Mouse (Mus musculus) E14TG2a.4 (cell line): Measurements from ENCODE around the gene Rnf207.

Source experiments
- H3K27me3 ChIP-seq: 2 replicates; pipeline ENCODE4 v1.6.1; 2014; ENCODE audit warnings: low read length, control low read depth; ENCODE audit not compliant: insufficient read depth
- H3K36me3 ChIP-seq: 2 replicates; pipeline ENCODE4 v1.6.1; 2014; ENCODE audit warnings: low read length, control low read depth; ENCODE audit not compliant: insufficient read depth
- H3K4me1 ChIP-seq: replicated peaks from 2 replicates; pipeline ENCODE4 v1.6.1; 2014; ENCODE audit warnings: low read depth, low read length, control low read depth
- H3K4me3 ChIP-seq: replicated peaks from 2 replicates; pipeline ENCODE4 v1.5.1; 2014; ENCODE audit warnings: mild to moderate bottlenecking, low read length
- H3K9me3 ChIP-seq: 2 replicates; pipeline ENCODE4 v1.6.1; 2014; ENCODE audit warnings: low read length, control low read depth
- CTCF ChIP-seq: conservative IDR thresholded peaks from 2 replicates; pipeline ENCODE4 v1.5.1; 2014; ENCODE audit warnings: low read length
- NANOG ChIP-seq: IDR thresholded peaks from 2 replicates; pipeline ENCODE4 v1.6.1; 2014; ENCODE audit warnings: borderline replicate concordance, low read length, mixed read lengths
- POU5F1 ChIP-seq: IDR thresholded peaks from 2 replicates; pipeline ENCODE4 v1.6.1; 2014; ENCODE audit warnings: low read length, borderline replicate concordance

Gene Rnf207

DNA sequence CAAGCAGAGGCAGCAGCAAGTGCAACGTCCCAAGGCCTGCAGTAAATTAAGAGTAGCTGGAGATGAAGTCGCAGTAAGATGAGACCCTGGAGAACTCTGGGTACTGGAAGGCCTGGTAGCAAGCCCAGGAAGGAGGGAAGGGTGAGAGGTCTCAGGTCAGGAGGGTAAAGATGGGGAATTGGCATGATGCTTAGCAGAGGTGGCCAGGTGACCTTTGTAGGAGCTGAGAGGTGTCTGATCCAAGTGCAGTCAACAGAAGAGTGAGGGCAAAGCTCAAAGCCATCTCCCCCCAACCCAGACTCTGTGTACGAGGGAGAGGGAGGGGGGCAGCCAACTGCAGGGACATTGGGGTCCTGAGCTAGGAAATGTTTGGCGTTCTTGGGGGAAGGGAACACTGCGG lies 2.7 kb upstream of the Rnf207 start:
- Histone ChIP-seq H3K4me1 (peaks cover 53% of the 10 kb centered on the region), H3K36me3 (peaks cover 3% of the 10 kb centered on the region; the same call in 1 of the 2 replicates), H3K9me3 (no peaks in the 10 kb centered on the region), H3K27me3 (peaks cover 20% of the 10 kb centered on the region), H3K4me3 (no peak overlapping the region)
- no peak for TF ChIP-seq POU5F1
- no peak for TF ChIP-seq CTCF
- TF ChIP-seq NANOG: no peak

DNA sequence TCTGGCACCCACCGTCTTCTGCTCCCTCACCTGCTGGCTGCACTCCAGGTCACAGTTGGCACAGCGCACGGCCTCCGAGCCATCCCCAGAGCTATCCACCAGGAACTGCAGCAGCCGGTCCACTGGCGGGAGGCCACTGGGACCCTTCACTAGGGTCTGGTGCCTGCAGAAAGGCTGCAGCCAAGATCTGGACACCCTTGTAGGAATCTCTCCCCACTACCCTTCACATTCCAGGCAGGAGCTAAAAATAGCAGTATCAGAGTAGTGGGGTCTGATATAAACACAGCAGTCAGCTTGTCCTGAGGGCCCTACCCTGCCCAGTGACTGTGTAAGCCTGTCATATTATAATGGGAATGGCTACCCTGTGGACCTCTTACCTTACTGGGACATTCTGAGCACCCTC lies 1.2 kb downstream of the Rnf207 start:
- peaks cover 54% of the 10 kb centered on the region for H3K27me3 ChIP-seq
- peaks cover 66% of the 10 kb centered on the region for H3K4me1 ChIP-seq
- no peak for TF ChIP-seq POU5F1
- no peak for TF ChIP-seq CTCF
- no peak for TF ChIP-seq NANOG
- no peaks in the 10 kb centered on the region for H3K9me3 ChIP-seq
- H3K4me3 ChIP-seq: no peak overlapping the region
- H3K36me3 ChIP-seq: no peaks in the 10 kb centered on the region

DNA sequence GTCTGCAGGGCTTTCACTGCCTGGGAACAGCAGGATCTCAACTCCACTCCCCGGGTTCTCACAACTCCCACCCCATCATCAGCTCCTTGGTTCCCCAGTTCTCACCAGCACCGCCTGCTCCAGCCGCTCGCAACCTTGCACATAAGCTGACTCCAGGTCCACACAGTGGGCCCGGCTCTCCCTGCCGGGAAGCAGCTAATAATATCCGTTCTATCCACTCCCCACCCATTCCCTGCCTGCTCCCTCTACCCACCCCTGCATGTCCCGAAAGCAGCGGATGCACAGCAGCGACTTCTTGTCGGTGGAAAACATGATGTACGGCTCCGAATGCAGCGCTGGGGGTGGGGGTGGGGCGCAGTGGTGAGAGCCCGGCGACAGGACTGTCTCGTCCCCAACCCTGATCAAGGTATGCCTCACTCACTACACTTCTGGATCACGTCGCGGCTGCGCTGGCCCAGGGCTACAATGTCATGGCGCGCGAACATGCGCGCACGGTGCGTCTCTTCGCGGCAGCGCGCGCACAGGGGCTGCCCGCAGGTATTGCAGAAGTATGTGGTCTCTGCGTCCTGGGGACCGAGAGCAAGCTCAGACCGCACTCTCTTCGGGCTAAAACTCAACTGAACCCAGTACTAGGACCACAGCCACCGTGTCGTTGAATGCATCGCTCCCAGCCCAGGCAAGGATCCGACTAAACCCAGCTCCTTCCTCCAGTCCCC lies 3.1 kb downstream of the Rnf207 start:
- no peaks in the 10 kb centered on the region for H3K9me3 ChIP-seq

DNA sequence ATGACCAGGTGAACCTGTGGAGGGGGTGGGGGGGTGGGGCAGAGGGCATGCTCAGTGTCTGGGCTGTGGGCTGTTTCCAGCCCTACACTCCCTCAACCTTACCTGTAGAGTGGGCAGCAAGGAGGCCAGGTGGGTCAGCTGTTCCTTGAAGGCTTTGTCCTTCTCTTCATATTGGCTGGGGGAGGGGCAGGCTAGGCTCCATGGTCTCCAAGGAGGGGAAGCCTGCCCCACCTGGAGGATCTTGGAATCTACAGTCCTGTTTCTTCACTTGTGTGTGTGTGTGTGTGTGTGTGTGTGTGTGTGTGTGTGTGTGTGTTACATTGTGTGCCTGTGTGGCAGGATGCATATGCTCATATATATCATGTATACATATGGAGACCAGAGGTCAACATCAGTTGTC lies 4.9 kb downstream of the Rnf207 start:
- TF ChIP-seq NANOG (no peak), CTCF (peak; percentile 30; the same call in 1 of the 2 replicates), POU5F1 (no peak)
- Histone ChIP-seq H3K27me3 (peaks cover 57% of the 10 kb centered on the region), H3K36me3 (peaks cover 5% of the 10 kb centered on the region; the same call in 1 of the 2 replicates), H3K9me3 (no peaks in the 10 kb centered on the region), H3K4me3 (no peak overlapping the region), H3K4me1 (peaks cover 63% of the 10 kb centered on the region)

More for the DNA sequence above, 3.1 kb downstream of the Rnf207 start:
- Histone ChIP-seq H3K4me3 (peak overlapping the region; percentile 74), H3K36me3 (peaks cover 1% of the 10 kb centered on the region; the same call in 1 of the 2 replicates), H3K27me3 (peaks cover 57% of the 10 kb centered on the region), H3K4me1 (peaks cover 65% of the 10 kb centered on the region)
- no peak for TF ChIP-seq NANOG
- no peak for TF ChIP-seq CTCF
- TF ChIP-seq POU5F1: no peak

DNA sequence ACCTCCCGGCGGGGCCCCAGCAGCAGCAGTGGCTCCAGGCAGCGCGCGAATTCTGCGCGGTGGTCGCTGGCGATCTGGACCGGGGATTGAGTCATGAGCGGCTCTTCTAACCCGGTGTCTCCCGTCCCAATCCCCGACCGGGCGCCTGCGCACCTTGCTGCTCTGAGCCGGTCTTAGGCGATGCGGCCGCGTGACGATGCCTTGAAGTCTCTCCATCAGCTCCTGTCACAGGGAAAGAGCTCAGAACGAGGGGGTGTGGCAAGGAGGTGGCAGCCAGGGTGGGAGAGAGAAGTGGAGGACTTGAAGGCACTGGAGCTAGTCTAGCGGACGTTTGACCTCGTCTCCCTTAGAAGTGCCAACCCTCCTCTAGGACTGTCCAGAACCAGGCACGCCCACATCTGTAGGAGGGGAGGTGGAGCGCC lies 5.6 kb downstream of the Rnf207 start:
- Histone ChIP-seq H3K27me3 (peaks cover 53% of the 10 kb centered on the region), H3K9me3 (no peaks in the 10 kb centered on the region), H3K4me3 (peak overlapping the region; percentile 77), H3K36me3 (peaks cover 8% of the 10 kb centered on the region), H3K4me1 (peaks cover 58% of the 10 kb centered on the region)
- TF ChIP-seq POU5F1 (no peak), CTCF (no peak), NANOG (no peak)

DNA sequence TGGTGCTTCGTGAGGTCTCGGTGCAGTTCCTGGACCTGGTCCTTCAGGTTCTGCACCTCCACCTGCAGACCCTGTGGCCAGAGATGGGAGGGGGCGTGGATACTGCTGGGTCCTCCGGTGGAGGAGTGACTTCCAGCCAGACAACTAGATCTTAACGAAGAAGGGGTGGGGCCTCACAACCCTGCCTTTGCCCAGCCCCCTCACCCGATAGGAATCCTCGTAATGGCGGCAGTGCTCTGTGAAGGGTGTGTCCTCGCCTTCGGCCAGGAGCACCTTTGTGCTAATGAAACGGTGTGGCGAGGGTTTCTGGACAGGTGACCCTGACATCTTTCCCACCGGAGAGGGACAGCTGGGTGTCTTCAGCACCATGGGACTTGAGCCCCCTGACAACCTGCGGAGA lies 6.6 kb downstream of the Rnf207 start:
- H3K9me3 ChIP-seq: no peaks in the 10 kb centered on the region
- H3K4me3 ChIP-seq: peak overlapping the region; percentile 77
- H3K27me3 ChIP-seq: peaks cover 43% of the 10 kb centered on the region
- H3K4me1 ChIP-seq: peaks cover 59% of the 10 kb centered on the region
- no peak for TF ChIP-seq CTCF
- no peak for TF ChIP-seq NANOG
- TF ChIP-seq POU5F1: no peak
- H3K36me3 ChIP-seq: peaks cover 13% of the 10 kb centered on the region

DNA sequence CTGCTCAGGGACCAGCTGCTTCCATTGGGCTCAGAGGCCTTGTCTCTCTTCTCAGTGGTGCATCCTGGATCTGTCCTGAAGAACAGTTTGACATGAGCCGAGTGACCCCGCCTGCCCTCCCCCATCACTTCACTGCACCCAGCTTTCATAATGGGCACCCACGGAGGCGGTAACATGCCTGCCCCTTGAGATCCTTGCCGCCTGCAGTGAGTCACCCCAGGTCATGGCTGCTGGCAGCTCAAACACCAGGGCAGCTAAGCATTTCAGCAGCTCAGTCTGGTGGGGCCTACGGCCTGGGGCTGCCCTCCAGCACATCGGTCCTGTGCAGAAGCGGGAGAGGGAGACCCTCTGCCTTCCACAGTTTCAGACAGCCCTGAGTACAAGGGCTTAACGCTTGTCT lies 11.3 kb downstream of the Rnf207 start:
- Histone ChIP-seq H3K27me3 (peaks cover 3% of the 10 kb centered on the region), H3K4me1 (peaks cover 53% of the 10 kb centered on the region), H3K36me3 (peaks cover 46% of the 10 kb centered on the region), H3K4me3 (no peak overlapping the region), H3K9me3 (no peaks in the 10 kb centered on the region)
- no peak for TF ChIP-seq CTCF
- no peak for TF ChIP-seq POU5F1
- no peak for TF ChIP-seq NANOG

DNA sequence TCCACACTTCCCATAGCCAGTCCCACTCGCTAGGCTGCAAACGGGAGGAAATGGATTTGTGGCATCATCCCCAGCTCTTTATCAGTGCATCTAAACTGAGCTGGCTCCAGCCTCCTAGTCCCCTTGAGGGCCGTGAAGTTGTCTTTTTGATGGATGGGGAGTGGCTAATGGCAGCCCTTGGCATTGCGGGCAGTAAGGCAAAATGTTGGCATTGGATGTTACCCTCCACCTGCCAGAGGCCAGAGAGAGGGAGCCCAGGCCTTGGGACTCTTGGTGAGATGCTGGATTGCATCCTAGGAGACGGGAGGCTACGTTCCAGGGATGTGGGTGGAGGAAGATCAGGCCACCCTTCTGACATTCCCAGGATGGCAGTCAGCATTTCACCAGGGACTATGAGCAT lies 12.8 kb downstream of the Rnf207 start:
- H3K27me3 ChIP-seq: no peaks in the 10 kb centered on the region
- peaks cover 52% of the 10 kb centered on the region for H3K4me1 ChIP-seq
- peaks cover 62% of the 10 kb centered on the region for H3K36me3 ChIP-seq
- TF ChIP-seq CTCF: no peak
- no peak for TF ChIP-seq NANOG
- TF ChIP-seq POU5F1: no peak
- no peak overlapping the region for H3K4me3 ChIP-seq
- no peaks in the 10 kb centered on the region for H3K9me3 ChIP-seq

DNA sequence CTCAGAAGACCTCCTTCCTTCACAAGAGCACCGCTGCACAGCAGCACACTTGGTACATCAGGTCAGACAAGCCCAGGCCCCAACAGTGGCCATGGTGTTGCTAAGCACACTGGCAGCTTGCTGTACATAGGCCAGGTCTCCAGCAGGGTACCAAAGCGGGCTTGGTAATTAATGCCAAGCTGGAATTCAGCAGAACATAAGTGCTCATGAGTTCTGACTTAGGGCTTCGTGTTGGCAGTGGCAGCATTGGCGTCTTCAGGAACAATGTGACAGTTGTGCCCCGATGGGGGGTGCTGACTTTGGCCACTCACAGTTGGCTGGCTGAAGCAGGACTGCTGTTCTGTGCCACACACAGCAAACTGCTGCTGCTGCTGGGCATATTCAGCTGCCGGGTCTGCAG lies 14.1 kb downstream of the Rnf207 start:
- Histone ChIP-seq H3K4me1 (peaks cover 54% of the 10 kb centered on the region), H3K36me3 (peaks cover 70% of the 10 kb centered on the region), H3K27me3 (no peaks in the 10 kb centered on the region), H3K9me3 (no peaks in the 10 kb centered on the region), H3K4me3 (no peak overlapping the region)
- TF ChIP-seq NANOG (no peak), POU5F1 (no peak), CTCF (no peak)
